Mouse (Mus musculus) E14TG2a.4 (cell line): ENCODE measurements at regions not wholly inside any gene's neighbourhood (a gene's known extent, or its start where the extent isn't known, plus 50 kb on each side); places are given as distances from the start of the nearest gene placed in this dataset.

Source experiments
- H3K27me3 ChIP-seq: 2 replicates; pipeline ENCODE4 v1.6.1; 2014; ENCODE audit warnings: low read length, control low read depth; ENCODE audit not compliant: insufficient read depth
- H3K36me3 ChIP-seq: 2 replicates; pipeline ENCODE4 v1.6.1; 2014; ENCODE audit warnings: low read length, control low read depth; ENCODE audit not compliant: insufficient read depth
- H3K4me1 ChIP-seq: replicated peaks from 2 replicates; pipeline ENCODE4 v1.6.1; 2014; ENCODE audit warnings: low read depth, low read length, control low read depth
- H3K4me3 ChIP-seq: replicated peaks from 2 replicates; pipeline ENCODE4 v1.5.1; 2014; ENCODE audit warnings: mild to moderate bottlenecking, low read length
- H3K9me3 ChIP-seq: 2 replicates; pipeline ENCODE4 v1.6.1; 2014; ENCODE audit warnings: low read length, control low read depth
- CTCF ChIP-seq: conservative IDR thresholded peaks from 2 replicates; pipeline ENCODE4 v1.5.1; 2014; ENCODE audit warnings: low read length
- NANOG ChIP-seq: IDR thresholded peaks from 2 replicates; pipeline ENCODE4 v1.6.1; 2014; ENCODE audit warnings: borderline replicate concordance, low read length, mixed read lengths
- POU5F1 ChIP-seq: IDR thresholded peaks from 2 replicates; pipeline ENCODE4 v1.6.1; 2014; ENCODE audit warnings: low read length, borderline replicate concordance

DNA sequence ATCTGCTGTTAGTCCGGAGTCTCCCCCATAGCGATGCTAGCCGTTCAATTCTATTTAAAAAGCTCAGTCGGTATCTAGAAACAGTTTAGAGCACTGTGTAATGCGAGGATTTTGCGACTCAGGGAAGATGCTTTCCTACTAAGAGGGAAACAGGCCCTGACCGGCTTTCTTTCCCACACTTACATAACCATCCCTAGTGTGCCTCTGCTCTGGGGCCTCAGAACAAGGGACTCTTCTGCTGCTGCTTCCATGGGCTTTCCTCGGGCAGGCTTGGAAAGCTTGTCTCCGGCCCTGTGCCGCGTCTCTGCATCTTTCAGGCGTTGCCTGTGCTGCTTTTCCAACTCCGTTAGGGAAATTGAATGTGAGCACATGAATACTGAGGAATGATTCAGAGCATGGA is 79.6 kb upstream of the Gpr158 start:
- TF ChIP-seq POU5F1 (no peak), NANOG (no peak), CTCF (no peak)
- Histone ChIP-seq H3K9me3 (no peaks in the 10 kb centered on the region), H3K4me3 (no peak overlapping the region), H3K36me3 (no peaks in the 10 kb centered on the region), H3K4me1 (no peaks in the 10 kb centered on the region), H3K27me3 (no peaks in the 10 kb centered on the region)

DNA sequence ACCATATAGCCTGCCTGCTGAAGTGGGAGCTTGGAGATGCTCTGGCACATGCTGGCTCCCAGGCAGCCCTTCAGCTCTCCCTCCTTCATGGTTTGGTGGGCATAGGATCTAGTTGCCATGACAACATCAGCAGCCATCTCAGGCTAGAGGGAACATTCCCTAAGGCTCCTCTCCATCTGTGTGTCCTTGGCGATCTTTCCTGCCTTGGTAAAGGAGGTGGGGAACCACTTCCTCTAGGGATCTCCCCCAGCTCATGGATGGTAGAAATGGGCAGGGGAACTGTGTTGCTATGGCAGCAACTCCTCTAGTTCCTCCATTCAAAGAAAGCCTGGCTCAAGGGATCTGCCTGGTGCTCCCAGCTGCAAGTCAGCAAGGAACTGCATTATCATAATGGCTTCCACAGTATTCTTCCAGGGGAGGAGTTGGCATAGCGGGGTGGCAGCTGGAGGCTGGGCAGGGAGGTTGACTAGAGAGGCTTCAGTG is 74.6 kb upstream of the Gpr158 start:
- no peak for TF ChIP-seq CTCF
- TF ChIP-seq POU5F1, result no peak
- no peak for TF ChIP-seq NANOG
- Histone ChIP-seq H3K4me1 (no peaks in the 10 kb centered on the region), H3K9me3 (no peaks in the 10 kb centered on the region), H3K36me3 (no peaks in the 10 kb centered on the region), H3K4me3 (no peak overlapping the region), H3K27me3 (peaks cover 5% of the 10 kb centered on the region; the same call in 1 of the 2 replicates)

DNA sequence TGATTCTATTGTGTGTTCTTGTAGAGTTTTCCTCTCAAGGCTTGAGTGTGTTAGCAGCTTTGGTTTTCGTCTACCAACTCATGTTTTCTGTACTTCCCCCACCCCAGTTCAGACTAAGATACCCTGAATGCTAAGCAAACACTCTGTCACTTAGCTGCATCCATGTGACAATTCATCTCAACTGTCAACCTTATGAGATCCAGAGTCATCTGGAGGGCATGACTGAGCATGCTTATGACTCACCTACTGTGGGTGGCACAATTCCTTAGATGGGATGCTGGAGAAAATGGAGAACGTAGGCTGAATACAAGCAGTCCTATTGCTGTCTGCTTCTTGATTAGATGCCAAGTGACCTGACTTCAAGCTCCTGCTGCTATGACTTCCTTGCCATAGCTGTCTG is 73.3 kb upstream of the Gpr158 start:
- Histone ChIP-seq H3K4me1 (no peaks in the 10 kb centered on the region), H3K36me3 (no peaks in the 10 kb centered on the region), H3K4me3 (no peak overlapping the region), H3K27me3 (peaks cover 5% of the 10 kb centered on the region; the same call in 1 of the 2 replicates), H3K9me3 (no peaks in the 10 kb centered on the region)
- TF ChIP-seq NANOG (no peak), POU5F1 (no peak), CTCF (no peak)

DNA sequence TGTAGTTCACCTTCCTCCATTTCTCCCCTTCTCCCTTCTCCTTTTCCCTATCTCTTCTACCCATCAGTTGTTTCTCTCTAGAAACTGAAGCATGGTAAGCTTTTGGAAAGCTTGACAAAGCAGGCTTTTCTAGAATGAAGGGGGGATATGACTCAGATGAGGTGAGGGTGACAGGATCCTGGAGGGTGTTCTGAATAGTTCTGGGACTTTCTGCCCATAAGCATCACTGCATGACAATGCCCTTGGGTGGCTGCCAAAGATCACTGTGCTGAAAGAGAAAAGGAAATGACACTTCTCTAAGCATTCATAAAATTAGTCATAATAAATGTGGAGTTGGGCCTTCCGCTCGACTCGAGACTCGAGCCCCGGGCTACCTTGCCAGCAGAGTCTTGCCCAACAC is 67.7 kb upstream of the Gpr158 start:
- TF ChIP-seq CTCF, result no peak
- TF ChIP-seq NANOG, result no peak
- TF ChIP-seq POU5F1, result no peak
- H3K4me3 ChIP-seq, result no peak overlapping the region
- peaks cover 5% of the 10 kb centered on the region; the same call in 1 of the 2 replicates for H3K27me3 ChIP-seq
- no peaks in the 10 kb centered on the region for H3K36me3 ChIP-seq
- no peaks in the 10 kb centered on the region for H3K9me3 ChIP-seq
- H3K4me1 ChIP-seq, result no peaks in the 10 kb centered on the region
